Mouse (Mus musculus): ENCODE results near the gene Bloc1s6. TPM values are rescaled to one million over a fixed set of nuclear protein-coding genes. Genes with fewer than 3 reads are reported as not detected.

Bloc1s6 gene
- polyA plus RNA-seq, 1 experiment from 2014 or later = 78.7 TPM

Other genes with a start within 250 kb of the Bloc1s6 start
- gene Gatm, start 127.2 kb upstream of the Bloc1s6 start, polyA plus RNA-seq (2016; fragmentation: Nextera tagmentation; extraction: Ambion mirVana) = 23.3 and 23.8 TPM in 2 replicates
- gene AA467197, start 101.5 kb upstream of the Bloc1s6 start, polyA plus RNA-seq (2016; fragmentation: Nextera tagmentation; extraction: Ambion mirVana) = 0.26 and 0.43 TPM in 2 replicates
- 6.6 and 7.5 TPM in 2 replicates for gene Slc30a4, start 35.8 kb upstream of the Bloc1s6 start, polyA plus RNA-seq (2016; fragmentation: Nextera tagmentation; extraction: Ambion mirVana)
- 3.4 and 3.6 TPM in 2 replicates for gene Sqor, start 26.7 kb downstream of the Bloc1s6 start, polyA plus RNA-seq (2016; fragmentation: Nextera tagmentation; extraction: Ambion mirVana)